Mouse (Mus musculus) G1E-ER4 (cell line): ENCODE data around the gene Rgsl1. TPM values are rescaled to one million over a fixed set of nuclear protein-coding genes. Genes with fewer than 3 reads are reported as not detected.
A peak's percentile ranks its signal among the peaks of the same experiment; 100 is the strongest.

Source experiments
- GATA1 ChIP-seq: IDR thresholded peaks from one replicate; pipeline ENCODE4 v1.8.0; 2012; ENCODE audit warnings: low read length, inconsistent platforms
- polyA plus RNA-seq: library from polyadenylated mRNA; stranded (reverse); fragments of >175 nt; gene quantifications from 2 replicates; pipeline ENCODE4 v1.2.3, GENCODE M21; 2012

The Rgsl1 gene
- polyA plus RNA-seq, 1 experiment: not detected

DNA sequence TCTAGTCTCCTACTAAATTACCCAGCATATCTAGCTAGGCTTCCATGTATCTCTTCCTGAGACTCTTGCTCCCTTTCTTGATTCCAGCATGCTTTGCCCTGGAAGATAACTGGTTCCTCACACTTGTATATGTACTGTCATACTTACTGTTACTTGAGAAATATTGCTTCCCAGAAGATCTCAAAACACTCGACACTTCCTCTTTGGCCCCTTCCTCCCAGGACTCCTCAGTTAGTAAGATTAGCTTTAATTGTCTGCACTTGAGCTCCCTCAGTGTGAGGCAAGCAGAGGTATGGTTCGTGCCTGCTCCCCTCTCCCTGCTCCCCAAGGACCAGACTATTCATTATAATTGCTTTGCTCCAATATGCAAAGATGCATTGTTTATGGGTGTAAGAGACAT is 53.2 kb downstream of the Rgsl1 start:
- no peak for TF ChIP-seq GATA1

DNA sequence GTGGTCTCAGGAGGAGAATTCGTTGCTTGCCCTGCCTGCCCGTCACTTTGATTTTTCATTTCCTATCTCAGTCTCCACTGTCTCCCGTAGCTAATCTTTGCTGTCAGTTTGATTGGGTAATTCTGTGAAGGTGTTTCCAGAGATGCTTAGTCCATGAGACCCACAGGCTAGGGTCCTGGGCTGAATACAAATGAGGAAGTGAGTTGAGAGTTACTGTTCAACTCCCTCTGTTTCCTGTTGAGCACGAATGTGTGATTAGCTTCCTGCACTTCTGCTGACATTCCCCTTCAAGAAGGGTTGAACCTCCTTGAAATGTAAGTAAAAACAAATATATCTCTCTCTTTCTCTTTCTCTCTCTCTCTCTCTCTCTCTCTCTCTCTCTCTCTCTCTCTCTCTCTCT is 58.3 kb downstream of the Rgsl1 start:
- no peak for TF ChIP-seq GATA1

DNA sequence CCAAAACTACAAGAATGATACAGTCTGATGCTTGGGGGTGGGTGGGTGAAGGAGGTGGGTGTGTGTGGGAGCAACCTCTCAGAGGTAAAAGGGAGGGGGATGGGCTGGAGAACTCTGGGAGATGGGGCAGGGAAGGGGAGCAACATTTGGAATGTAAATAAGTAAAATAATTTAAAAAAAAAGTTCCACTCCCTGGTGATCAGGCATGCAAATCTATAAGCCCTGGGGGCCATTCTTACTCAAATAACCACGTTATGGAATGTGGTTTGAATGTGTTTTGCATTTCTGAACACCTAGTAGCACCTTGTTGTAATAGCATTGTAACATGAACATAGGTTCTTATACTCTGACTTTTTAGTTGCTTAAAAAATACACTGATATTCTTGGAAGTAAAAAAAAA is 60.6 kb downstream of the Rgsl1 start:
- no peak for TF ChIP-seq GATA1

DNA sequence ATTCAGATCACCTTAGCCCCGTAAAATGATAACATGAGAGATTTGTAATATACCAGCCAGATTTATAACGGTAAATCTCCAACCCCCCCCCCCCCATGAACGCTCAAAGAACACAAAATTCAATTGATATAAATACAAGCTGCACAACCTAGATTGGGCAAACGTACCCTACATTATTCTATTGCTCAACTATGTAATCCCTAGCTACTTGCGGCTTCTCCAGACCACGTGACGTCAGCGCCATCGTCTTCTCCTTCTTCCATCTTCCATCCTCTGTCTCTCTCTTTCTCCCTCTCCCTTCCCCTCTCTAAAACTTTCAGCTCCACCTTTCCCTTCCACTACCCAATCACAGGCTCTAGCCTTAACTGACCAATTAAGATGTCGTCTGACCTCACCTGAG is 65.7 kb downstream of the Rgsl1 start:
- no peak for TF ChIP-seq GATA1

DNA sequence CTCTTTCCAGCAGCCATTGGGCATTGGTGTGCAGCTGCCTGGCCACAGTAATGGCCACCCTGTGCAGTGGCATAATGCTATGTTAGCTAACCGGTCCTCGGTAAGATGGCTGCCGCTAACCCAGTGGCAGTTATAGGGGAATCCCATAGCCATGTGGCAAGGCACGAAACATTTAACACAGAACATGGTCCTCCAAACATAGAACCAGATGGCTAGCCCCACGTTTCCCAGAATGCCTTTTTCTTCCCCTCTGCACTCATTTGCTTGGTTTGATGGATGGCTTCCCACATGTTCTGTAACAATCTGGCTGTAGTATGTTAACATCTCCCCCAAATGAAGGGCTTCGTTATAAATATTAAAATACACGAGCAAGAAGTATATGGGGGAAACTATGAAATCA is 67.7 kb downstream of the Rgsl1 start:
- no peak for TF ChIP-seq GATA1

DNA sequence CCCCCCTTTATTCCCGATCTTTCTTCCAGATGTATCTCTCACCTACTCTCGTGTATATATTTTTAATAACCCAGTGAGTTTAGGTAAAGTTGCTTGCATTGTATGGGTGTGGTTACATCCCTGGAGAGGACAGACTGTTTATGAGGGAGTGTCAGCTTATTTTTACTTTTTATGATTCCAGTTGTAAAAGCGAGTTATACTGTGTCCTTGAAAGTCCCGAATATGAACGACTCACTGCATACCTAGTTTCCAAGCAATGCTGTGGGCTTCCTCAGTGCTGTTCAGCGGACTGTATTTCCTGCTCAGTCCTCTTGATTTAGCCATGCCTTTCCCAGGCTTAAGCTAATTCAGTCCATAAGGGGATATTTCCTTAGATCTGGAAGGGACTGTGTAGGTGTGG is 68.8 kb downstream of the Rgsl1 start:
- no peak for TF ChIP-seq GATA1

DNA sequence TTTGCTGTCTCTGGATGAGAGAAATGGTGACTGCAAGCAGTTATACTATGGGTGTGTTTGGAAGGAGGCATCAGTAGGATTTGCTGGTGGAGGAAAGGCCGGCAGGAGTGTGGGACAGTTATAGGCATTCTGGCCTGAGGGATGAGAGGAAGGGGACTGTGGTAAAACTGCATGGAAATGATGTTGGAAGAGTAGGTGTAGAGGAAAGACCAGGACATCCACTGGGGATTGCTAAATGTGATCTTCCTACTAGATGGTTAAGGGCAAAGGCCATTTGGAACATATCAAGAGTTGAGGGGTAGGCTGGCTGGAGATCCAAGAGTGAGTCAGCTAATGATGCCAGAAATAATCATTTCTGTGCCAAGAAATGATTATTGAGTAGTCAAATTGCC is 73.2 kb downstream of the Rgsl1 start:
- TF ChIP-seq GATA1: no peak

DNA sequence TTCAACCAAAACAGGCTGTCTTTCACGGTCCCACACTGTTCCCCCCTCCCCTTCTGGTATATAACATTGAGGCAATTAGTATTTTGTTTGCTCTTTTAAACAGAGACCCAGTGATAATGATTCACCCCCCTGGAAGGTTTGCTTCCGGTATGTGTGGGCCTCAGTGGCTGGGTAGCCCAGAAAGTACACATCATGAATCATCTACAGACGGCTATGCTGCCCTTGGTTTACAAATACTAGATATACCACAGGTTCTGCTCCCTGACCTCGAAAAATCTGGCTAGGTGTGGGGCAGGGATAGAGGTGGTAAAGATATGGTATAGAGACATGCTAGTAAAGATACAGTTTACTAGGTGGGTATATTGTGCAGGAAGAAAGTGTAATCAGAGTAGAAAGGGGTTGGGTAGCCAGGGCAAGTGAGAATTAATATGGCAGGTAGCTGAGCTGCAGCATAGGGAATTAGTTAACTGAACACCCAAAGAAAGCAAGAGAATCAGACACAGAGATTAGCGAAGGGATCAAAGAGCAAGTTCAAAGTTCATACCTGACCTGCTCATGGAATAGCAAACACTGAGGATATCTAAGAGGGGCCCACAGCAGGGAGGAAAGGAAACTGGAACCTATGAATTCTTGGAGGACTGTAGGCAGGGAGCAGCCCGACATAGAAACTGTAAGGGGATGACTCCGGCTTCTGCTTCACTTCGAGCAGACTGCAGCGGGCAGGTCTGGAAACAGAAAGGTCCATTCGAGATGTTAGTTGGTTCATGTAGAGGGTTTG is 73.8 kb downstream of the Rgsl1 start:
- no peak for TF ChIP-seq GATA1

DNA sequence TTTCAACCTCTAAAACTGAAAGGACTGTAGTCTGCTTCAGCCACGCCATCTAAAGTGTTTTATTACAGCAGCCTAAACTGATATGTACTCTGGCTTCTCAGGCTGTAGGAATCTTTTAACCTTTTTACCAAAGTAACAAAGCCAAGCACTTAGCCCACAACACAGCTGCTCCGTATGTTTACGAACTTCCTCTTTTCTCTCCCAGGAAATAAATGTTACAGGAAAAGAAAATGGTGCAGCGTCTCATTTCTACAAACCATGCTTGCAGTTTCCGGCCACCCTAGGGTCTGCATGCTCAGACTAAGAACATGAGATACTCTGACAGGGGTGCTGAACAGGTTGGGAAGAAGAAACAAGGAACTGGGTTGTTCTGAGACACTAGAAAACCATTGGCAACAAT is 75.5 kb downstream of the Rgsl1 start:
- no peak for TF ChIP-seq GATA1

DNA sequence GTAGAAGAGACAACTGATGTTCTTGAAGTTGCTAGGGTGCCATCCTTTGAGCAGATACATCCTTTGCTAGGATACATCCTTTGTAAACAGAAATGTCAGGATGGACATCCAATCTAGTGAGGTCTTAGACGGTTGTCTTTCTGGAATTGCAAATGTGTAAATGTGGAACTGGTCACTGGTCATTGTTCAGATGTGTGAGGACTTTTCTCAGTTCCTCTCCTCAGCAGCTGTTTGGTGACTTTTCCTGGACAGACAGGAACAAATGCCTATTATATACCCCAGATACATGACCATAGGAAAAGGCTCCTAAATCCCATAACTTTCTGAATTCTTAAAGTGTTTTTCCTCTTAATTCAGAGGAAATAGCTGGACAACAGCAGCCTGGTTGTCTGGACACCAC is 76.7 kb downstream of the Rgsl1 start:
- no peak for TF ChIP-seq GATA1

DNA sequence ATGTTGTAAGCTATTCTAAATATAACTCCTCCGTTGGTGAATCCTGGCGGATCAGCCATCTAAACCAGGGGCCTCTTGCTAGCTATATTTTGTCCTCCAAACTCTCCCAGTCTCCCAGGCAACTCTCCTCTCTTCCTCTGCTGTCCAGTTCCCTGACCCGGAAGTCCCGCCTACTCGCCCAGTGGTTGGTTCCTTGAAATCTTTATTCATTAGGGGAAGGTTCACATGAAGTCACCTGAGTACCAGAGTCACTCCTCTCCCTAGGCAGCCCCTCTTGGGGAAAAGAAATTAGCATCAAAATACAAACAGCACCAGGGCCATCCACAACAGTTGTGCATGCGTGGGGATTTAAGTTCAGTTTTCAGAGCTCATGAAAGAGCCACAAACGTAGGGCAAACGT is 77.6 kb downstream of the Rgsl1 start:
- TF ChIP-seq GATA1: no peak

DNA sequence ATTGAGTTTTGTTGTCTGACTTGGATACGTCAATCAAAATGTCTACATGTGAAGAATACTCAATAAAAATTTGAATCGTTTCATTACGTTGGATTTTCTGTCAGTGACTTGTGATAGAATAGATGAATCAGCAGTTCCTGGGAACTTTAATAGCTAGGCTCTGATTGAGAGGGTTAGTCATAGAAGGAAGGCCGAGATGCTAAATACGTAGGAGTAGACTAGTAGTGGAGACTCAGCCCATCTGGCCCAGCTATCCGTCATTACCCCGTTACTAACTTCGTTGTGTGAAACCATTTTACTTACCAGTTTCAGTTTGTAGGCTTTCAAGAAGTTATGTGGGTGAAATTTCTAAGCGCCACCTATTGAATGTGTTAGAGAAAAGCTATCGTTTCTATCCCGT is 79.8 kb downstream of the Rgsl1 start:
- no peak for TF ChIP-seq GATA1

DNA sequence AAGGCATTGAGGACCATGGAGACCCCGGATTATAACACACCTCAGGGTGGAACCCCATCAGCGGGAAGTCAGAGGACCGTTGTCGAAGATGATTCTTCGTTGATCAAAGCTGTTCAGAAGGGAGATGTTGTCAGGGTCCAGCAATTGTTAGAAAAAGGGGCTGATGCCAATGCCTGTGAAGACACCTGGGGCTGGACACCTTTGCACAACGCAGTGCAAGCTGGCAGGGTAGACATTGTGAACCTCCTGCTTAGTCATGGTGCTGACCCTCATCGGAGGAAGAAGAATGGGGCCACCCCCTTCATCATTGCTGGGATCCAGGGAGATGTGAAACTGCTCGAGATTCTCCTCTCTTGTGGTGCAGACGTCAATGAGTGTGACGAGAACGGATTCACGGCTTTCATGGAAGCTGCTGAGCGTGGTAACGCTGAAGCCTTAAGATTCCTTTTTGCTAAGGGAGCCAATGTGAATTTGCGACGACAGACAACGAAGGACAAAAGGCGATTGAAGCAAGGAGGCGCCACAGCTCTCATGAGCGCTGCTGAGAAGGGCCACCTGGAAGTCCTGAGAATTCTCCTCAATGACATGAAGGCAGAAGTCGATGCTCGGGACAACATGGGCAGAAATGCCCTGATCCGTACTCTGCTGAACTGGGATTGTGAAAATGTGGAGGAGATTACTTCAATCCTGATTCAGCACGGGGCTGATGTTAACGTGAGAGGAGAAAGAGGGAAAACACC is 90.0 kb downstream of the Rgsl1 start:
- no peak for TF ChIP-seq GATA1

DNA sequence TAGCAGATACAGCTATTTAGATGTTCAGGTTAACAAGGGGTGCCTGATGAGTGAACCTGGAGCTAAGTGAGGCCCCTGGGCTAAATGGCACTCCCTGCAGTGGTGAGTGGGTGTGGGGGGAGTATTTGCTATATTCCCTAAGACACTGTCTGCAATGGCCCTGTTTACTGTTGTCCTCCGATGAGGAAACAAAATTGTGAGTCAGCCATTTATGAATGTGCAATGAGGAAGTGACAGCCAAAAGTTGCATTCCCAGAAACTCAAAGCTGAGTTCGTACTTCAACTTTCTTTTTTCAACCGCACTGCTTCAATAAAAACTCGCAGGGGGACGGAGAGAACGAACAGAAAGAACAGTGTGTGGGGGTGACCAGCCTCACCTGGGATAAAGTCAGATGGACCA is 91.4 kb downstream of the Rgsl1 start:
- no peak for TF ChIP-seq GATA1

DNA sequence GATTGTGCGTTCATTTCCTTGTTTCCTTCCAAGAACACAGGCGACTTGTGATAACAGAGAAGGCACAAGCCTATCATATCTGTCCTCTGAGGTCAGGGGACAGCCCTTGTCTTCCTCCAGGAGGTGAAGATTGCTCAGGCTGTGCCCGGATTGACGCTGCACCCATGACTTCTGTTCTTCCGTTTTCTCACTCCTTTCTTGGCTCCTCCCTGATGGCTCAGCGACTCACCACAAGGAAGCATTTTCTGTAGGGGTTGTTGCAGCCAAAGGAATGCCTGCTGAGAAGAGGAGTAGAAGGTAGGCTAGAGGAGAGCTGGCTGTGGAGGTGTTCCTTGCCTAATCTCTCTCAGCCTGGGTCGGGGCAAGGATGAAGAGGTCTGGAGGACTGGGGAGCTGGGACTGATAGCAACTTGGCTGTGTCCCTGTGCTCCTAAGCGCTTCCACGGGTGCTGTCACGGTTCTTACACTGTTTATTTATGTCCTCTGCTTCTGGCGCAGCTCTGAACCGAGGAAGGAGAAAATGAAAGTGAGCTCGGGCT is 92.1 kb downstream of the Rgsl1 start:
- TF ChIP-seq GATA1: peak; percentile 67

DNA sequence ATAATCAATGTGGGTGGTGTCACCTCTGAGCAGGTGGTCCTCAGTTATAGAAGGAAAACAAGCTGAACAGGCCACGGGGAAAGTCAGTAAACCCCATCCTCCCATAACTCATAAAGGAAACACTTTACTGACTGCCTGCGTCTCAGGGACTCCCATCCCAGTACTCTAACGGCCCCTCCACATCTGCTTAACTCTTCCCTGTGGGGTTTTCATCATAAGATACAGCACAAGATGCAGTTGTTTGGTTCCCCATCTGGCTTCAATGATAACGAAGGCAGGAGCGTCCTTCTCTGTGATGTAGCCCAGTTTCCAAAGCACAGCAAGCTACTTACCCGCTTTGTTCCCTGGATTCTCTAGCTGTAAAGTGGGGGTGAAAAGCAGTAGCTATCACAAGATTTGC is 93.9 kb downstream of the Rgsl1 start:
- peak; percentile 43 for TF ChIP-seq GATA1
